Mouse (Mus musculus) kidney, adult 11 months (tissue): Measurements from ENCODE around the gene Fam69a.
"Not testable (repeated sequence)": the region's sequence is repeated elsewhere in the genome, so short reads cannot be mapped to it uniquely, and the experiment has no call there.

Source experiments
- DNase-seq: peaks from one replicate; pipeline ENCODE4 v3.0.0; 2022

Fam69a gene

GRCm38 (mm10) chr5:107978289-107979035 lies 8.4 kb downstream of the Fam69a start:
- no peak for DNase-seq

- no peak for DNase-seq
These were observed 9.1 kb downstream of the Fam69a start for GRCm38 (mm10) chr5:107977640-107978288.

- DNase-seq, result peak; percentile 60
These were observed 13.6 kb downstream of the Fam69a start for GRCm38 (mm10) chr5:107973310-107973709.

- DNase-seq, result no peak
These were observed 14.2 kb downstream of the Fam69a start for GRCm38 (mm10) chr5:107972444-107973272.

- DNase-seq, result no peak
These were observed 15.8 kb downstream of the Fam69a start for GRCm38 (mm10) chr5:107971069-107971468.

- DNase-seq, result not testable (repeated sequence)
These were observed 17.1 kb downstream of the Fam69a start for GRCm38 (mm10) chr5:107969818-107970217.

- DNase-seq, result no peak
These were observed 18.8 kb downstream of the Fam69a start for GRCm38 (mm10) chr5:107968079-107968478.

GRCm38 (mm10) chr5:107966841-107967457 lies 19.9 kb downstream of the Fam69a start:
- no peak for DNase-seq

GRCm38 (mm10) chr5:107966156-107966555 lies 20.7 kb downstream of the Fam69a start:
- no peak for DNase-seq

GRCm38 (mm10) chr5:107965355-107965991 lies 21.4 kb downstream of the Fam69a start:
- no peak for DNase-seq

- no peak for DNase-seq
These were observed 22.7 kb downstream of the Fam69a start for GRCm38 (mm10) chr5:107964031-107964758.

GRCm38 (mm10) chr5:107961438-107962251 lies 25.2 kb downstream of the Fam69a start:
- DNase-seq, result peak; percentile 30

GRCm38 (mm10) chr5:107960532-107961202 lies 26.2 kb downstream of the Fam69a start:
- no peak for DNase-seq

- no peak for DNase-seq
These were observed 27.1 kb downstream of the Fam69a start for GRCm38 (mm10) chr5:107959624-107960300.

GRCm38 (mm10) chr5:107950643-107951042 lies 36.2 kb downstream of the Fam69a start:
- DNase-seq, result no peak

- no peak for DNase-seq
These were observed 37.3 kb downstream of the Fam69a start for GRCm38 (mm10) chr5:107949607-107950006.

- no peak for DNase-seq
These were observed 38.0 kb downstream of the Fam69a start for GRCm38 (mm10) chr5:107948899-107949298.

- peak; percentile 71 for DNase-seq
These were observed 39.3 kb downstream of the Fam69a start for GRCm38 (mm10) chr5:107947548-107947947.

- no peak for DNase-seq
These were observed 40.4 kb downstream of the Fam69a start for GRCm38 (mm10) chr5:107946475-107946874.

GRCm38 (mm10) chr5:107943526-107943925 lies 43.4 kb downstream of the Fam69a start:
- DNase-seq, result no peak
